Mouse (Mus musculus) spleen, adult 12 weeks (tissue): ENCODE results near the gene Morf4l1.

Source experiments
- DNase-seq: peaks from one replicate; pipeline ENCODE4 v3.0.0; 2022; ENCODE audit warnings: low spot score

Gene Morf4l1

GRCm38 (mm10) chr9:90114567-90115307 is at the start of gene Morf4l1:
TSS of gene Morf4l1 (minus strand) at chr9:90114774.
- peak; percentile 86 for DNase-seq

GRCm38 (mm10) chr9:90163749-90164095 is 49.1 kb upstream of the Morf4l1 start:
- DNase-seq, result no peak

- no peak for DNase-seq
Measured at GRCm38 (mm10) chr9:90162926-90163748, 48.6 kb upstream of the Morf4l1 start, which contains the start of gene Adamts7. TSS of gene Adamts7 (plus strand) at chr9:90163069.

GRCm38 (mm10) chr9:90162243-90162925 is 47.8 kb upstream of the Morf4l1 start:
- no peak for DNase-seq

GRCm38 (mm10) chr9:90146869-90147268 is 32.3 kb upstream of the Morf4l1 start:
- no peak for DNase-seq

- no peak for DNase-seq
Measured at GRCm38 (mm10) chr9:90145788-90146187, 31.2 kb upstream of the Morf4l1 start.

GRCm38 (mm10) chr9:90136678-90136965 is 22.0 kb upstream of the Morf4l1 start:
- DNase-seq, result no peak

GRCm38 (mm10) chr9:90135963-90136677 is 21.5 kb upstream of the Morf4l1 start:
- DNase-seq, result no peak

- DNase-seq, result no peak
Measured at GRCm38 (mm10) chr9:90135466-90135865, 20.9 kb upstream of the Morf4l1 start.

GRCm38 (mm10) chr9:90133562-90134355 is 19.2 kb upstream of the Morf4l1 start:
- no peak for DNase-seq

- DNase-seq, result no peak
Measured at GRCm38 (mm10) chr9:90128636-90129201, 14.1 kb upstream of the Morf4l1 start.

- no peak for DNase-seq
Measured at GRCm38 (mm10) chr9:90127146-90127545, 12.6 kb upstream of the Morf4l1 start.

GRCm38 (mm10) chr9:90126260-90127010 is 11.9 kb upstream of the Morf4l1 start:
- DNase-seq, result peak; percentile 63

- no peak for DNase-seq
Measured at GRCm38 (mm10) chr9:90125416-90126099, 11.0 kb upstream of the Morf4l1 start.

GRCm38 (mm10) chr9:90124873-90125245 is 10.3 kb upstream of the Morf4l1 start:
- no peak for DNase-seq

- DNase-seq, result no peak
Measured at GRCm38 (mm10) chr9:90124156-90124872, 9.7 kb upstream of the Morf4l1 start.

- DNase-seq, result no peak
Measured at GRCm38 (mm10) chr9:90122246-90122740, 7.7 kb upstream of the Morf4l1 start.

GRCm38 (mm10) chr9:90117234-90117633 is 2.7 kb upstream of the Morf4l1 start:
- DNase-seq, result no peak

GRCm38 (mm10) chr9:90115308-90115700 is 730 bp upstream of the Morf4l1 start:
- DNase-seq, result no peak
